Mouse (Mus musculus): ENCODE results near the gene Mup10. TPM values are rescaled to one million over a fixed set of nuclear protein-coding genes. Genes with fewer than 3 reads are reported as not detected.
"Not testable (repeated sequence)": the region's sequence is repeated elsewhere in the genome, so short reads cannot be mapped to it uniquely, and the experiment has no call there.

Mup10 gene
- not detected in 2 replicates for polyA plus RNA-seq (2016; fragmentation: Nextera tagmentation; extraction: Ambion mirVana)

GRCm38 (mm10) chr4:60582099-60582498 lies at the start of gene Mup10:
Mup10 (minus strand) TSS chr4:60582199.
- not testable (repeated sequence) for DNase-seq (ENCODE audit: low spot score); H3K4me3 ChIP-seq; H3K36me3 ChIP-seq; H3K9me3 ChIP-seq; H3K4me1 ChIP-seq; H3K27me3 ChIP-seq (ENCODE audit: insufficient read depth, poor library complexity, severe bottlenecking); H3K27ac ChIP-seq
- 77% methylated on average over 2 of the region's 2 CpGs for WGBS

Other genes with a start within 250 kb of the Mup10 start
- not detected in 2 replicates for gene Mup9, start 160.2 kb downstream of the Mup10 start, polyA plus RNA-seq (2016; fragmentation: Nextera tagmentation; extraction: Ambion mirVana)
- gene Mup1, start 80.2 kb downstream of the Mup10 start, polyA plus RNA-seq (2016; fragmentation: Nextera tagmentation; extraction: Ambion mirVana) = not detected in 2 replicates
- not detected in 2 replicates for gene Mup11, start 80.2 kb upstream of the Mup10 start, polyA plus RNA-seq (2016; fragmentation: Nextera tagmentation; extraction: Ambion mirVana)
- not detected in 2 replicates for gene Mup12, start 159.1 kb upstream of the Mup10 start, polyA plus RNA-seq (2016; fragmentation: Nextera tagmentation; extraction: Ambion mirVana)
- not detected in 2 replicates for gene Mup22, start 239.3 kb upstream of the Mup10 start, polyA plus RNA-seq (2016; fragmentation: Nextera tagmentation; extraction: Ambion mirVana)

Data from heart, embryonic 10.5 days (tissue).